Mouse (Mus musculus) layer of hippocampus, adult 11-12 months (tissue): ENCODE measurements around the gene Nsmce1.
A peak's percentile ranks its signal among the peaks of the same experiment; 100 is the strongest.
"Not testable (repeated sequence)": the region's sequence is repeated elsewhere in the genome, so short reads cannot be mapped to it uniquely, and the experiment has no call there.

Source experiments
- DNase-seq: peaks from one replicate; pipeline ENCODE4 v3.0.0; 2022; ENCODE audit warnings: low spot score

Gene Nsmce1

DNA sequence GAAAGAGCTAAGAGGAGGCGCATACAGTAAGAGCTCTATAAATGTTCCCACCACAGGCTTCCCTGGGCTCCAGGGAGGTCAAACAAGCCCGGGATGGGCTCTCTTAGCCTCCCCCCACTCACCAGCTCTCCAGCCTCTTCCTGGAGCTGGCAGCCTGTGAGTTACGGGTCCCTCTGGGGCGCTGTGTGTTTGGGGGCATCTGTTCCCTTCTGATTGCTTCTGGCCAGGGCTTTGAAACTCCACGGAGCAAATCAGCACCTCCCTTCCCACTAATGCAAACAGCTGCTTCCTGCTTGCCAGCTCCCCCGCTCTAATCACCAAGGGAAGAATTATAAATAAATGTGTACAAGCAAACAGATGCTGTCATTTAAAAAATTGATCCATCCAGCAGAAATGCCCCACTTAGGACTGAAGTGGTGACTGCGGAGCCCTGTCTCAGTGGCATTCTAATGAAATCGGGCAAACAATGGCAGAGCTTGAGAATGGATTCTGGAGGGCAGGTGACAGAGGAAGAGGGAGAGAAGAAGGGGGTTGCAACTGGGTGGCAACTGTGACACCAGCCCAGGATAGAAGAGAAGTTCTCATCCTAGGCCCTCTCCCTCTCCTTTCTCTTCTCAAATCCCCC, 56.6 kb downstream of the Nsmce1 start:
- no peak for DNase-seq

DNA sequence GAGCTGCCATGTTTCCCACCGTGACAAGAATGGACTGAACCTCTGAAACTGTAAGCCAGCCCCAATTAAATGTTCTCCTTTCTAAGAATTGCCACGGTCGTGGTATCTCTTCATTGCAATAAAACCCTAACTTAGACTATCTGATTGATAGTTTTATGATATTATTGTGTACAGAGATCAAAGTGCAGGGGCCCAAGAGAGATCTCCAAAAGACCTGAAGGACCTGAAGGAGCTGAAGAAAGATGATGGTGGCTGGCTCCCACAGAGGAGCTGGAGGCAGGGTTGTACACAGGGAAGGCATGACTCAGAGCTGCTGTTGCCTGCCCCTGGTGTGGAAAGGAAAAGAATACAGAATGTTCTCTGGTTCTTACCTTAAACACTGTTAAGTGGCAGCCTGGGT, 57.5 kb downstream of the Nsmce1 start:
- no peak for DNase-seq

DNA sequence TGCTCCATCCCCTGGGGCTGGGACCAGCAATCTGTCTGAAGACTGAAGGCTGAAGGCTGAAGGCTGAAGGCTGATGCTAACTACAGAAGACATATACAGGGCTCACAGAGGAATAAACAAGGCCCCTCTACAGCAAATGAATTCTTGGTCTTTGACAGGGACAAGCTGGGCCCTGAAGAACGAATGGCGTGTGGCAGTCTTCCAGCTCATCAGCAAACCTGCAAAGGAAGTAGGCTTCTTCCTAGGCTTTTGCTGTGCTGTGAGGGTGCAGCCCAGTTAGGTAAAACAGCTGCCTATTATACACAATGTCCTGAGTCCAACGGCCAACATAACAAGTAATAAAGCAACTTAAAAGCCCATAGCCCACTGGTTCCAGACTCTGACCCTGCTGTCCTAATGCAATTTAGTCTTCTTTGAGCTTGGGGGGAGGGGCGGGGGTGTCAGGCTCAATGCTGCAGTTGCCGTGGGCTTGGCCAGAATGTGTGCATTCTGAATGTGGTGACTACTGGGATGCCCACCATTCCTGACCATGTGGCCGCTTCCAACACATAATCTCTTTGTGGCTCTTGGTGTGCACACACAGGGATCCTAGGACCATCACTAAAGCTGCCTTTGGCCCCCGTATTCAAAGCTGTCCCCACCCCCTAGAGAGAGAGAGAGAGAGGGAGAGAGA, 61.1 kb downstream of the Nsmce1 start:
- no peak for DNase-seq

DNA sequence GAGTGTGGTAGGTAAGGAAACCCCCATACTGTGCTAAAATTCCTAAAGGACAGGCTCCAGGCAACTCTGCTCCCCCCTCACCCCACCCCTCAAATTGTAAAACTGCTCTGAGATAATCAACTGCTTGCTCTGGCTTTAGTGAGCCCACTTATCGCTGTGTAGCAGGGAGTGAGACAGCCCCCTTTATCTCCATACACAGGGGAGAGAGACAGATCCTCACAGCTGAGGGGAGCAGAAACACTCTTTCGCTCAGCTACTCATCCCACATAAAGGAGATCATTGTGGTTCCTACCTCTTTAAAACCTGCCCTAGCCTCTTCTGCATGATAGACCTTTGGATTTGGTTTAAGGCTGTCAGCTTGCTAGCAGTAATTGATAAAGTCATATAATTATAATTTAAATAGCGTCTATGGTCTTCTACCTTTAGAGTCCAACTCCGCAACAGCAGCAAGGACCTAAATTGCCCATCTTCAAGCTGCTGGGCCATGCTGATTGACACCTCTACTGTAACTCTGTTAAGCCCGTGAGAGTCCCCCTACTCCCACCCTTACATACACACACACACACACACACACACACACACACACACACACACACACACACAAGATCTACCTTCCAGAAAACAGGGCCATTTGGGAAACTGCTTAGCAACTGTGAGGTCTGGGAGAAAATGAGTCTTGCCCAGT, 62.4 kb downstream of the Nsmce1 start:
- DNase-seq, result not testable (repeated sequence)

DNA sequence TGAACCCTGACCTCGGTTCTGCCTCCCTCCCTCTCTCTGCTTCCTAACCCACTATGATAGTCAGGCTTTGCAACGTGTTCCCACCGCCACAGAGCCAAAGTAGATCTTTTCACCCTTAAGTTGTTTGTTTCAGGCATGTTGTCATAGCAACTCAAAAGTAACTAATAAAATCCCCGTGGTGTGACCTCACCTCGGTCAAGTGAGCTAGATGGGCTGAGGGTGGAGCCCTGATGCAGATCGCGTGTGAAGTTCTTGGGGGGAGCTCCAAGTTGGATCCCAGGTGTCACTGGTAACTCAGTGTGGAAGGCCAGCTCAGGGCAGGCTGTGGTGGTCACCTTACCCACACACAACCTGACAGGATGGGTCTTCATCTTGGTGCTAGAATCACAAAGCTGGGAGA, 63.0 kb downstream of the Nsmce1 start:
- no peak for DNase-seq

DNA sequence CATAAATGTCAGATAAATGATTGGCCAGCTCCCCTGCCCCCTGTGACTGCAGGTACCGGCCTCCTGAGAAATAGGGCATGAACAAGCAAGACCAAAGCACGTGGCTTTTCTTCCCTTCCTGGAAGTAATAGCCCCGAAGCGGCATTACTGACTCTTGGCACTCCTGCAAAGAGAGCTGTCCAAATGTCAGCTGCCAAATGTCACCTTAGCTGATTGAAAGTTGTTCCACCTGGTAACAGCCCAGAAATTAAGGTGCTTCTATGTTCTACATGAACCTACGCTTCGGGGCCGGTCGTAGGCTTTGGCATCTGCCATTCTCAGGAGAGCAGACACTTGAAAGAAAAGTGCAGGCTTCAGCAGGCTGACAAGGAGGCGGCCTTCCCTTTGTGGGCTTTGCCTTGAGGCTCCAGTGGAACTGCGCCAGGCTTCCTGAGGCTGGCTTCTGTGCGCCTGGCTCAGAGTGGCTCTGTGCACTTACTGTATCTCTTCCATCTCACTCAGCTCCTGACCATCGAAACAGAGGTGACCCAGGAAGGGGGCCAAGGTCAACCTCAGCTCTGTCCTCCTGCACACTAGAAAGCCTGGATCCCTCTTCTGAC, 63.8 kb downstream of the Nsmce1 start:
- DNase-seq, result no peak

DNA sequence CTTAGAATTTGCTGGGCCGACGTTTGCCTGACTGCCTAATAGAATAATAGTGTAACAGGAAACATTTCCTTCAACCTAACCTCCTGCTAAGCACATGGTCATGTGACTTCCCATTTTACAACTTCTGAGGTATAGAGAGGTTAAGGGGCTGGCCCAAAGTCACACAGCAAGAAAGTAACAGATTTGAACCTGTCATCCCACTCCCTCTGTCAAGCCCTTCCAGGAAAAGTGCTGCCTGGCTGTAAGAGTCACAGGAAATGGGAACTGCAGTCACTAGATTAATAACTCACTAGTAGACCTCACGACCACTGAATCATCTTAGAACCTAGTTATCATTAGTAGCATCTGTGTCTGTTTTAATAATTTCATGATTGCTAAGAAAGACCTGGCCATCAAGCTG, 68.3 kb downstream of the Nsmce1 start:
- no peak for DNase-seq

DNA sequence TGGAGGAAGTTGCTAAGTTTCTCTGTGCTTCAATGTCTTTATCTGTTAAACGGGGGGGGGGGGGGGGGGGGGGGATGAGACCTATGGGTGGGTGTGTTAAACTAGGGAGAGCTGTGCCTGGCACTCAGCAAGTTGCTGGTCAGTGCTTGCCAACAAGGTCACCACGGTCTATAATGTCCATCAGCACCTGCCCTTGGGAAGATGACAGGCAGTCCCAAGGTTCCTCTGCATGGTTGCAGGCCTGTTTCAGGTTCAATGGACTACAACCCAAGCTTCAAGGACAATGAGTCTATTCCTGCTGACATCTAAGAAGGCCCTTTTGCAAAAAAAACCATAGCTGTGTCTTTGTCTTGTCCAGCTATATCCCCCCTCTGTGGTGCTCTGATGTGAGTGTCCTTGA, 69.5 kb downstream of the Nsmce1 start:
- no peak for DNase-seq

DNA sequence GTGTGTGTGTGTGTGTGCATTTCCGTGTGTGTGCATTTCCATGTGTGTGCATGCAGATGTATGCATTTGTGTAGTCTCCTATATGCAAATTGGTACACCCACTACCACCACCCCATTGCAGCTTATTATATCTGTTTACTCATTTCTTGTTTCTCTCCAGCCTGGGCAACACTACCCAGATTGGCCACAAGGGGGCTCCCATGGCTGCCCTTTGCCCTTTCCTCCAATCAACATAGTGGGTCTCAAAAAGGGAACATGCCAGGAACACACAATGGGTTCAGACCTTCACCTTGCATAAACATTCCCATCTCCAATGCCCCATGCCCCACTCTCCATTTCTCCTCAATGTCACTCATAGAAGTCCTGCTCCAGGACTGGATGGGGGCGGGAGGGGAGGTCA, 71.2 kb downstream of the Nsmce1 start:
- DNase-seq, result peak; percentile 32

DNA sequence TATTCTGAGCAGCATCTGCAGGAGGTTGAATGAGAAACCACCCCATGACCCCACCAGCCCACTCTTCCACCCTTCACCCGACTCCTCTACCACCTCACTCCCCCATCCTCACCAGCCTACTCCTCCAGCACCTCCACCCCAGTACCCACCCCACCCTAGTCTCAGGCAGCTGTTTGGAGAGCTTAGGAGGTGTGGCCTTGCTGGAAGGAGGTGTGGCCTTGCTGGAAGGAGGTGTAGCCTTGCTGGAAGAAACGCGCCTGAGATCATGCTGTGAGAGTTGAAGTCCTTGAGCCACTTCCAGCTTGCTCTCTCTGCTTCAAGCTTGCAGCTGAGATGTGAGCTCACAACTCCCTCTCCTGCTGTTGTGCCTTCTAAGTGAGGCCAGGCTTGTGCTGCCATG, 73.0 kb downstream of the Nsmce1 start:
- no peak for DNase-seq
